ENCODE assay signal across 8 mouse cellular contexts in the genomic region with DNA sequence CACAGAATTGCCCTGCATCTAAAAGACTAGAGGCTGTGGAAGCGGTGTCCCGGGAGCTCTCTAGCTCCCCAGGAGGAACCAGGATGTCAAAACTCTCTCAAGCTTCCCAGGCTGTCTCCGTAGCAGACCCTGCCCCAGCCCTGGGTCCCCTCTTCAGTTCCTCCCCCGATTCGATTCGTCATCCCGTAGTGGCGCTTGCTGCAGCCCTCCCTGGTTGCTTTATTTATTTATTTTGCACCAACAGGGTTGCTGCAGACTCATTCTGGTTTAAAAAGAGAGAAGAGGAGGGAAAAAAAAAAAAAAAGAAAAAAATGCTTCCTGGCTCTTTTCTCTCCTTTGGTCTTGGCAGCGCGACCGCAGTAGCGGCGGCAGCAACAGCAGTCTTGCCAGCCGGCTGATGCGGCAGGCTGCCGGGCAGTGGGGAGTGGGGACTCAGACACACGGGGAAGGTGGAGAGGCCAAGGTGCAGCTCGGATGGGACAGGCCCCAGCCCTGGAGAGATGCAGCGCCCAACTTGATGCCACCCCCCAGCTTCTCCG. TPM values are rescaled to one million over a fixed set of nuclear protein-coding genes. Genes with fewer than 3 reads are reported as not detected.
DNase-seq lines count a peak whose midpoint lies in the region; ATAC-seq and TF ChIP-seq lines count a peak whose summit lies in the region.

No protein-coding gene starts in this region.

- H3K27ac ChIP-seq in layer of hippocampus, adult 2 months, result 0 out of 2 replicates have a peak overlapping the region, but pooled peaks have one; percentile 28
- H3K27ac ChIP-seq in cerebellum, adult 2 months (ENCODE audit: insufficient read depth, low read length), result no peak overlapping the region
- no peak overlapping the region for H3K27ac ChIP-seq in embryonic fibroblast, embryonic 13.5 days (ENCODE audit: insufficient read depth, low read length)
- no peak overlapping the region for H3K27ac ChIP-seq in intestine, embryonic 16.5 days (ENCODE audit: low read length)
- no peak overlapping the region for H3K27ac ChIP-seq in midbrain, postnatal 0 days (ENCODE audit: low read depth, low read length)

- ATAC-seq in intestine, embryonic 16.5 days, result no peak
- peak; percentile 79 for ATAC-seq in midbrain, postnatal 0 days (ENCODE audit: low FRiP score)

- peak overlapping the region; percentile 50 for H3K4me3 ChIP-seq in layer of hippocampus, adult 2 months
- H3K4me3 ChIP-seq in cerebellum, adult 2 months (replicated peaks; ENCODE audit: insufficient read depth, low read depth, low read length), result peak overlapping the region; percentile 52
- peak overlapping the region; percentile 14; the same call in 1 of the 2 replicates for H3K4me3 ChIP-seq in embryonic fibroblast, embryonic 13.5 days (ENCODE audit: insufficient read depth, low read length)
- H3K4me3 ChIP-seq in intestine, embryonic 16.5 days (ENCODE audit: low read length), result peak overlapping the region; percentile 22
- peak overlapping the region; percentile 33 for H3K4me3 ChIP-seq in midbrain, postnatal 0 days (ENCODE audit: low read depth, low read length)

- peak; percentile 63 for TF ChIP-seq CTCF in layer of hippocampus, adult 2 months (conservative IDR thresholded peaks at IDR 0.05)
- 0 out of 2 replicates have a peak, but pooled peaks have one; percentile 1 for TF ChIP-seq CTCF in cerebellum, adult 2 months (IDR thresholded peaks at IDR 0.05; ENCODE audit: borderline replicate concordance, insufficient read depth, low read depth, low read length)
- TF ChIP-seq CTCF in embryonic fibroblast, embryonic 13.5 days (IDR thresholded peaks at IDR 0.05; ENCODE audit: borderline replicate concordance, insufficient read depth, low read length), result no peak
- peak; percentile 52 for TF ChIP-seq CTCF in midbrain, postnatal 0 days (IDR thresholded peaks at IDR 0.05)

- H3K4me1 ChIP-seq in cerebellum, adult 2 months (ENCODE audit: control insufficient read depth, insufficient read depth, low read length), result peaks cover 4% of the 10 kb centered on the region; the same call in 1 of the 2 replicates
- 0 out of 2 replicates have a peak, but pooled peaks cover under 1% of the 10 kb centered on the region for H3K4me1 ChIP-seq in embryonic fibroblast, embryonic 13.5 days (ENCODE audit: control insufficient read depth, insufficient read depth, low read length)
- H3K4me1 ChIP-seq in intestine, embryonic 16.5 days (ENCODE audit: control insufficient read depth, insufficient read depth, low read length), result peaks cover 10% of the 10 kb centered on the region; the same call in 1 of the 2 replicates
- H3K4me1 ChIP-seq in midbrain, postnatal 0 days (ENCODE audit: insufficient read depth, low read length), result no peaks in the 10 kb centered on the region; the same call in 1 of the 2 replicates

- no peaks in the 10 kb centered on the region for H3K36me3 ChIP-seq in intestine, embryonic 16.5 days (ENCODE audit: control insufficient read depth, insufficient read depth, low read length)
- H3K36me3 ChIP-seq in midbrain, postnatal 0 days (ENCODE audit: insufficient read depth, low read length), result no peaks in the 10 kb centered on the region

- peak overlapping the region; percentile 41 for H3K4me2 ChIP-seq in intestine, embryonic 16.5 days (ENCODE audit: low read depth, low read length)
- H3K4me2 ChIP-seq in midbrain, postnatal 0 days (ENCODE audit: low read depth, low read length, poor library complexity, severe bottlenecking), result peak overlapping the region; percentile 69

- no peaks in the 10 kb centered on the region for H3K9me3 ChIP-seq in intestine, embryonic 16.5 days (ENCODE audit: control insufficient read depth, low read length)
- no peaks in the 10 kb centered on the region for H3K9me3 ChIP-seq in midbrain, postnatal 0 days (ENCODE audit: low read length)

- peak in 1 of 2 experiments; percentile 20 for DNase-seq in layer of hippocampus, adult 2 months (ENCODE audit: low spot score in 2 of 2)
- no peak for DNase-seq in layer of hippocampus, adult 8-10 months (ENCODE audit: low spot score in 2 of 2)
- DNase-seq in cerebellum, adult 2 months, result peak; percentile 34 to 40
- DNase-seq in midbrain, postnatal 0 days (ENCODE audit: low spot score), result peak; percentile 80
- DNase-seq in urinary bladder, adult 2 months (ENCODE audit: low spot score), result no peak
- DNase-seq in gastrocnemius, postnatal 25 days, result no peak

- H3K27me3 ChIP-seq in cerebellum, adult 2 months (ENCODE audit: control insufficient read depth, insufficient read depth, low read length), result no peaks in the 10 kb centered on the region
- H3K27me3 ChIP-seq in intestine, embryonic 16.5 days (replicated peaks; ENCODE audit: control insufficient read depth, insufficient read depth, low read length), result peaks cover 16% of the 10 kb centered on the region; the same call in 1 of the 2 replicates
- no peaks in the 10 kb centered on the region; the same call in none of the 2 replicates for H3K27me3 ChIP-seq in midbrain, postnatal 0 days (ENCODE audit: insufficient read depth, low read length)

- H3K9ac ChIP-seq in intestine, embryonic 16.5 days (ENCODE audit: low read depth, low read length), result peak overlapping the region; percentile 36; the same call in 1 of the 2 replicates
- peak overlapping the region; percentile 47 for H3K9ac ChIP-seq in midbrain, postnatal 0 days (replicated peaks; ENCODE audit: low read length, poor library complexity, severe bottlenecking)

- WGBS in cerebellum, adult 2 months, result 2% methylated on average over 20 of the region's 20 CpGs
- 4% methylated on average over 20 of the region's 20 CpGs for WGBS in intestine, embryonic 16.5 days
- under 1% methylated on average over 20 of the region's 20 CpGs for WGBS in midbrain, postnatal 0 days

- TF ChIP-seq POLR2A in cerebellum, adult 2 months (IDR thresholded peaks at IDR 0.05; ENCODE audit: borderline replicate concordance, insufficient read depth, low read length), result no peak
- no peak for TF ChIP-seq POLR2A in embryonic fibroblast, embryonic 13.5 days (IDR thresholded peaks at IDR 0.05; ENCODE audit: low read depth, low read length)

RNA-seq across cellular contexts. Expression of a gene that starts 0.7 kb away (rescaled TPM):
- total RNA-seq in layer of hippocampus, adult 2 months (2021), result under 1 TPM; 0.79 to 0.98 TPM
- 1 to 10 TPM in 2 of 4 experiments, under 1 TPM in 2; 0.64 to 1.1 (median 1.0) TPM for total RNA-seq in layer of hippocampus, adult 8-10 months (2022)
- 6.5 and 6.6 TPM in 2 replicates for polyA plus RNA-seq in cerebellum, adult 2 months (2012; rRNA removed)
- 0.18 TPM in 1 of 2 replicates, not detected in the other for polyA plus RNA-seq in embryonic fibroblast, embryonic 13.5 days (2011; ENCODE audit: insufficient read length, low read depth, missing spikeins)
- polyA plus RNA-seq in intestine, embryonic 16.5 days (2015; fragmentation: Nextera tagmentation; extraction: Ambion mirVana), result 0.48 and 0.54 TPM in 2 replicates
- 1.6 and 1.8 TPM in 2 replicates for total RNA-seq in midbrain, postnatal 0 days (2014; rRNA removed)
- polyA plus RNA-seq in midbrain, postnatal 0 days (2015; fragmentation: Nextera tagmentation; extraction: Ambion mirVana), result 1.5 TPM in 2 replicates
- polyA plus RNA-seq in urinary bladder, adult 2 months (2012; rRNA removed), result 0.06 and 0.10 TPM in 2 replicates
- under 1 TPM; 0.11 to 0.13 TPM for total RNA-seq in gastrocnemius, postnatal 25 days (2021)

RNA-seq across cellular contexts. Expression of a gene that starts 14.1 kb away (rescaled TPM):
- 10 to 100 TPM; 41.3 to 47.2 TPM for total RNA-seq in layer of hippocampus, adult 2 months (2021)
- total RNA-seq in layer of hippocampus, adult 8-10 months (2022), result 10 to 100 TPM; 40.9 to 46.6 (median 46.0) TPM
- polyA plus RNA-seq in cerebellum, adult 2 months (2012; rRNA removed), result 21.4 and 22.8 TPM in 2 replicates
- 9.0 and 14.1 TPM in 2 replicates for polyA plus RNA-seq in embryonic fibroblast, embryonic 13.5 days (2011; ENCODE audit: insufficient read length, low read depth, missing spikeins)
- polyA plus RNA-seq in intestine, embryonic 16.5 days (2015; fragmentation: Nextera tagmentation; extraction: Ambion mirVana), result 9.0 and 10.3 TPM in 2 replicates
- total RNA-seq in midbrain, postnatal 0 days (2014; rRNA removed), result 12.0 and 18.5 TPM in 2 replicates
- 39.5 and 40.3 TPM in 2 replicates for polyA plus RNA-seq in midbrain, postnatal 0 days (2015; fragmentation: Nextera tagmentation; extraction: Ambion mirVana)
- 2.2 and 2.3 TPM in 2 replicates for polyA plus RNA-seq in urinary bladder, adult 2 months (2012; rRNA removed)
- total RNA-seq in gastrocnemius, postnatal 25 days (2021), result 1 to 10 TPM; 1.5 to 2.0 TPM

RNA-seq across cellular contexts. Expression of a gene that starts 26.4 kb away (rescaled TPM):
- total RNA-seq in layer of hippocampus, adult 2 months (2021), result 1 to 10 TPM in 1 of 2 experiments, under 1 TPM in 1; 0.97 to 1.0 TPM
- total RNA-seq in layer of hippocampus, adult 8-10 months (2022), result 1 to 10 TPM; 1.2 to 2.8 (median 2.1) TPM
- polyA plus RNA-seq in cerebellum, adult 2 months (2012; rRNA removed), result 20.4 and 20.9 TPM in 2 replicates
- not detected in 2 replicates for polyA plus RNA-seq in embryonic fibroblast, embryonic 13.5 days (2011; ENCODE audit: insufficient read length, low read depth, missing spikeins)
- polyA plus RNA-seq in intestine, embryonic 16.5 days (2015; fragmentation: Nextera tagmentation; extraction: Ambion mirVana), result 11.8 and 14.6 TPM in 2 replicates
- 0.42 and 0.60 TPM in 2 replicates for total RNA-seq in midbrain, postnatal 0 days (2014; rRNA removed)
- 0.12 and 0.25 TPM in 2 replicates for polyA plus RNA-seq in midbrain, postnatal 0 days (2015; fragmentation: Nextera tagmentation; extraction: Ambion mirVana)
- polyA plus RNA-seq in urinary bladder, adult 2 months (2012; rRNA removed), result 12.8 and 13.3 TPM in 2 replicates
- 10 to 100 TPM; 43.8 to 52.8 TPM for total RNA-seq in gastrocnemius, postnatal 25 days (2021)

RNA-seq across cellular contexts. Expression of a gene that starts 36.8 kb away (rescaled TPM):
- total RNA-seq in layer of hippocampus, adult 2 months (2021), result under 1 TPM; 0.36 to 0.47 TPM
- under 1 TPM in 3 of 4 experiments, not detected in 1; 0.34 to 0.58 (median 0.56) TPM for total RNA-seq in layer of hippocampus, adult 8-10 months (2022)
- polyA plus RNA-seq in cerebellum, adult 2 months (2012; rRNA removed), result 3.5 and 3.7 TPM in 2 replicates
- polyA plus RNA-seq in embryonic fibroblast, embryonic 13.5 days (2011; ENCODE audit: insufficient read length, low read depth, missing spikeins), result not detected in 2 replicates
- polyA plus RNA-seq in intestine, embryonic 16.5 days (2015; fragmentation: Nextera tagmentation; extraction: Ambion mirVana), result 0.38 and 0.71 TPM in 2 replicates
- 1.7 and 2.8 TPM in 2 replicates for total RNA-seq in midbrain, postnatal 0 days (2014; rRNA removed)
- 1.7 and 2.2 TPM in 2 replicates for polyA plus RNA-seq in midbrain, postnatal 0 days (2015; fragmentation: Nextera tagmentation; extraction: Ambion mirVana)
- polyA plus RNA-seq in urinary bladder, adult 2 months (2012; rRNA removed), result 0.31 and 0.40 TPM in 2 replicates
- total RNA-seq in gastrocnemius, postnatal 25 days (2021), result not detected

RNA-seq across cellular contexts. Expression of a gene that starts 44.1 kb away (rescaled TPM):
- total RNA-seq in layer of hippocampus, adult 2 months (2021), result 10 to 100 TPM; 41.3 to 44.4 TPM
- 10 to 100 TPM; 34.8 to 42.3 (median 40.2) TPM for total RNA-seq in layer of hippocampus, adult 8-10 months (2022)
- 58.5 and 58.6 TPM in 2 replicates for polyA plus RNA-seq in cerebellum, adult 2 months (2012; rRNA removed)
- polyA plus RNA-seq in embryonic fibroblast, embryonic 13.5 days (2011; ENCODE audit: insufficient read length, low read depth, missing spikeins), result 28.6 and 31.1 TPM in 2 replicates
- polyA plus RNA-seq in intestine, embryonic 16.5 days (2015; fragmentation: Nextera tagmentation; extraction: Ambion mirVana), result 68.1 and 77.6 TPM in 2 replicates
- total RNA-seq in midbrain, postnatal 0 days (2014; rRNA removed), result 52.5 and 56.8 TPM in 2 replicates
- polyA plus RNA-seq in midbrain, postnatal 0 days (2015; fragmentation: Nextera tagmentation; extraction: Ambion mirVana), result 56.1 and 58.7 TPM in 2 replicates
- 70.7 and 81.1 TPM in 2 replicates for polyA plus RNA-seq in urinary bladder, adult 2 months (2012; rRNA removed)
- total RNA-seq in gastrocnemius, postnatal 25 days (2021), result 10 to 100 TPM; 35.6 to 39.1 TPM

Comparison
In these comparisons a context has a peak if more than half of its experiments do, and no peak if none do; other contexts are left out.
1. DNase-seq: peak in cerebellum, adult 2 months (2 of 2) and midbrain, postnatal 0 days (single experiment); none in layer of hippocampus, adult 8-10 months (0 of 2), urinary bladder, adult 2 months (single experiment) and gastrocnemius, postnatal 25 days (single experiment).
2. RNA of a gene that starts 26.4 kb away (polyA plus RNA-seq): 20.4 to 20.9 TPM in cerebellum, adult 2 months, 12.8 to 13.3 TPM in urinary bladder, adult 2 months and 11.8 to 14.6 TPM in intestine, embryonic 16.5 days; 0.12 to 0.25 TPM in midbrain, postnatal 0 days and not detected in embryonic fibroblast, embryonic 13.5 days; every median in the first group is over 10 times any median in the second.
3. Peak in every context shown above with its lines, with median percentiles within 50 percentile points of each other: H3K4me3 ChIP-seq.